Mouse (Mus musculus) G1E (cell line): Measurements from ENCODE around the gene Ralb.

Experiments used
- CTCF ChIP-seq: IDR thresholded peaks from 2 replicates; pipeline ENCODE4 v1.5.1; 2012; ENCODE audit warnings: low read depth, low read length, inconsistent platforms, mixed read lengths
- GATA1 ChIP-seq: IDR thresholded peaks from 2 replicates; pipeline ENCODE4 v1.6.1; 2012; ENCODE audit warnings: borderline replicate concordance, low read length, inconsistent platforms, mixed read lengths
- POLR2AphosphoS5 ChIP-seq: IDR thresholded peaks from 2 replicates; pipeline ENCODE4 v1.6.1; 2012; ENCODE audit warnings: low read depth, low read length, inconsistent platforms; ENCODE audit not compliant: insufficient replicate concordance

DNA sequence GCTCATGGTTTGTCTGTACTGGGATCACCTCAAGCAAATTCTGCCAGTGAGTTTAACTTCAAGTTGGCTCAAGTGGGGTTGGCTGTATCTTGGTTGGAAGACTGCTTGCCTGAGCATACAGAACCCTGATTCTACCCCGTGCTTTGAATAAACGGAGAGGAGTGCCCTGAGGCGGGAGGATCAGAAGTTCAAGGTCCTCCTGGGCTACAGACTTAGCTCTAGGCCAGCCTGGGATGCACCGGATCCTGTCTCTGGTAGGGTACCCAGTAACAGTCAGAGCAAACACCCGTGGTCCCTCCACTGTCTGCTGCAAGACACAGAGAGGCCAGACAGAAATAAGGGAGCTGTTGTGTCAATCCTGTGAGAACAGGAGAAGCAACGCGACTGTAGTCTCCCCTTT, 17.1 kb upstream of the Ralb start:
- TF ChIP-seq CTCF, result no peak
- no peak for TF ChIP-seq POLR2AphosphoS5
- no peak for TF ChIP-seq GATA1
